Mouse (Mus musculus) midbrain, postnatal 0 days (tissue): ENCODE data around the gene Btbd11. TPM values are rescaled to one million over a fixed set of nuclear protein-coding genes. Genes with fewer than 3 reads are reported as not detected.

Source experiments
- ATAC-seq: fragments of 200-750 bp; cut with Nextera tagmentation; 2 replicates; pipeline ENCODE4 v1.8.0; 2017; ENCODE audit warnings: moderate number of reproducible peaks, mild to moderate bottlenecking, moderate TSS enrichment, moderate library complexity; ENCODE audit not compliant: low FRiP score
- DNase-seq: peaks from one replicate; pipeline ENCODE4 v3.0.0-alpha.2; 2015; ENCODE audit warnings: low spot score
- H3K27ac ChIP-seq: fragments of 300-500 bp; sonication (generic); 2 replicates; pipeline ENCODE4 v1.5.1; 2014; ENCODE audit warnings: low read depth, mild to moderate bottlenecking, low read length, mixed read lengths
- H3K27me3 ChIP-seq: fragments of 300-500 bp; sonication (generic); 2 replicates; pipeline ENCODE4 v1.6.1; 2014; ENCODE audit warnings: low read length, control low read depth, mixed read lengths; ENCODE audit not compliant: insufficient read depth
- H3K36me3 ChIP-seq: fragments of 300-500 bp; sonication (generic); 2 replicates; pipeline ENCODE4 v1.6.1; 2014; ENCODE audit warnings: low read length, control low read depth, mixed read lengths; ENCODE audit not compliant: insufficient read depth
- H3K4me1 ChIP-seq: fragments of 300-500 bp; sonication (generic); 2 replicates; pipeline ENCODE4 v1.6.1; 2014; ENCODE audit warnings: mild to moderate bottlenecking, control low read depth, antibody characterized with exemption, low read length, mixed read lengths; ENCODE audit not compliant: insufficient read depth
- H3K4me2 ChIP-seq: fragments of 300-500 bp; sonication (generic); 2 replicates; pipeline ENCODE4 v1.6.1; 2014; ENCODE audit warnings: low read depth, mild to moderate bottlenecking, low read length, mixed read lengths; ENCODE audit not compliant: poor library complexity, severe bottlenecking
- H3K4me3 ChIP-seq: fragments of 300-500 bp; sonication (generic); 2 replicates; pipeline ENCODE4 v1.5.1; 2014; ENCODE audit warnings: low read depth, mild to moderate bottlenecking, low read length, moderate library complexity
- H3K9ac ChIP-seq: fragments of 300-500 bp; sonication (generic); replicated peaks from 2 replicates; pipeline ENCODE4 v1.6.1; 2014; ENCODE audit warnings: mild to moderate bottlenecking, low read length, moderate library complexity, mixed read lengths; ENCODE audit not compliant: poor library complexity, severe bottlenecking
- H3K9me3 ChIP-seq: fragments of 300-500 bp; sonication (generic); 2 replicates; pipeline ENCODE4 v1.6.1; 2016; ENCODE audit warnings: low read length, control low read depth
- CTCF ChIP-seq: IDR thresholded peaks from 2 replicates; pipeline ENCODE4 v1.5.1; 2016; ENCODE audit warnings: antibody characterized with exemption, mild to moderate bottlenecking
- WGBS: fragments of 180-500 bp; shearing (Covaris S2); extraction: QIAGEN DNeasy Blood & Tissue Kit; methylation state at CpG from one replicate; pipeline ENCODE4 v1.1.7; 2014; 5-methylcytosine and 5-hydroxymethylcytosine counted together
- polyA plus RNA-seq: library from polyadenylated mRNA; unstranded; fragments of >200 nt; fragmentation: Nextera tagmentation; extraction: Ambion mirVana; gene quantifications from 2 replicates; pipeline ENCODE4 v1.2.1, GENCODE M21; 2015
- total RNA-seq: library from RNA; depleted of rRNA; stranded (reverse); fragments of >200 nt; gene quantifications from 2 replicates; pipeline ENCODE4 v1.2.3, GENCODE M21; 2014

Gene Btbd11
- total and polyA plus RNA-seq, 2 experiments from 2014 or later, result 17.1 to 47.4 TPM

GRCm38 (mm10) chr10:85598093-85598599 is 211.5 kb downstream of the Btbd11 start:
- H3K27ac ChIP-seq, result 0 out of 2 replicates have a peak overlapping the region, but pooled peaks have one; percentile 74
- no peaks in the 10 kb centered on the region for H3K36me3 ChIP-seq
- TF ChIP-seq CTCF, result no peak
- peaks cover 8% of the 10 kb centered on the region for H3K4me1 ChIP-seq
- peak overlapping the region; percentile 82 for H3K4me2 ChIP-seq
- H3K9ac ChIP-seq, result peak overlapping the region; percentile 69
- ATAC-seq, result peak; percentile 45; the same call in 1 of the 2 replicates
- DNase-seq, result peak; percentile 92
- WGBS, result 34% methylated on average over 9 of the region's 9 CpGs
- no peaks in the 10 kb centered on the region for H3K27me3 ChIP-seq
- H3K9me3 ChIP-seq, result no peaks in the 10 kb centered on the region
- peak overlapping the region; percentile 50 for H3K4me3 ChIP-seq

GRCm38 (mm10) chr10:85598603-85599542 is 212.3 kb downstream of the Btbd11 start:
- under 1% methylated on average over 35 of the region's 41 CpGs for WGBS
- no peaks in the 10 kb centered on the region for H3K9me3 ChIP-seq
- H3K9ac ChIP-seq, result peak overlapping the region; percentile 69
- H3K4me3 ChIP-seq, result peak overlapping the region; percentile 50
- peak overlapping the region; percentile 74 for H3K27ac ChIP-seq
- peak; percentile 78 for ATAC-seq
- TF ChIP-seq CTCF, result peak; percentile 65
- peaks cover 8% of the 10 kb centered on the region for H3K4me1 ChIP-seq
- no peaks in the 10 kb centered on the region for H3K27me3 ChIP-seq
- H3K36me3 ChIP-seq, result no peaks in the 10 kb centered on the region
- peak; percentile 61 for DNase-seq
- peak overlapping the region; percentile 82 for H3K4me2 ChIP-seq

- Histone ChIP-seq H3K9ac (no peak overlapping the region), H3K27me3 (no peaks in the 10 kb centered on the region), H3K36me3 (no peaks in the 10 kb centered on the region), H3K27ac (no peak overlapping the region), H3K4me2 (no peak overlapping the region), H3K9me3 (no peaks in the 10 kb centered on the region), H3K4me3 (no peak overlapping the region), H3K4me1 (peaks cover 8% of the 10 kb centered on the region)
- DNase-seq (no peak), ATAC-seq (no peak)
- TF ChIP-seq CTCF, result no peak
- WGBS, result 79% methylated on average over 11 of the region's 11 CpGs
These were observed 215.9 kb downstream of the Btbd11 start for GRCm38 (mm10) chr10:85602546-85602945.

GRCm38 (mm10) chr10:85604556-85604955 is 217.9 kb downstream of the Btbd11 start:
- Histone ChIP-seq H3K4me1 (no peaks in the 10 kb centered on the region), H3K27ac (no peak overlapping the region), H3K4me3 (no peak overlapping the region), H3K9ac (no peak overlapping the region), H3K27me3 (no peaks in the 10 kb centered on the region), H3K4me2 (no peak overlapping the region), H3K36me3 (no peaks in the 10 kb centered on the region), H3K9me3 (no peaks in the 10 kb centered on the region)
- 0 out of 2 replicates have a peak, but pooled peaks have one; percentile 2 for TF ChIP-seq CTCF
- DNase-seq (no peak), ATAC-seq (no peak)
- WGBS, result 72% methylated on average over 9 of the region's 9 CpGs

DNA sequence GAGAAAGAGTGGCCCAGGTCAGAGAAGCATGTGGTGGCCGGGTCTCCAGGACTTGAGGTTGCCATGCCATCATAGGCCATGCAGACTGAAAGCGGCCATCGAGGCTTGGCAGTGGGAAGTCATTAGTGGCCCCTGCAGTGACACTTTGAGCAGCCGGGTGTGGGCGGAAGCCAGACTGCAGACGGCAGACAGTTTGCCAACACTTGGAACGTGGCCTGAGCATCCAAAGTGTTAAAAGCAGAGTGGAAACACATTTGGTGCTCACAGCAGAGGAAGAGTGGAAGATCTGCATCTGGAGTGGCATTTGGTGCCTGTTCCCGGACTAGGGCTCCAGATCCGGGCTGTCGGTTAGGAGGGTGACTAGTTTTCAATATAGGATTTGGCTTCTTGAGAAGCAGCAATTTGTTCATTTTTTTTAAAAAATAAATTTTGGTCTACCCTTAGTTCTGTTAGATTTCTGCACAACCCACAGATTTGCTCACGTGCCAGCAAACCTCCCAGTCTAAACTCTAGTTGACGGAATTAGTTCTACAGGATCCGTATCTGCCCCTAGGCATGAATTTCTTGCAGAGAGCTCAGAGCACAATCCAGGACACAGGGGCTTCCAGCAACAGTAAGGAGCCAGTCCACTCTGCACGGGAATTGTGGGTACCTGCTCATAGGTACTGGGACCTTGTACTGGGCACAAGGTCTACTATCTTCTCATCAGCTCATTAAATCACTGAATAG is 222.1 kb downstream of the Btbd11 start:
- no peak overlapping the region for H3K4me3 ChIP-seq
- no peak overlapping the region for H3K4me2 ChIP-seq
- no peaks in the 10 kb centered on the region for H3K4me1 ChIP-seq
- WGBS, result 78% methylated on average over 14 of the region's 14 CpGs
- H3K27me3 ChIP-seq, result no peaks in the 10 kb centered on the region
- H3K36me3 ChIP-seq, result no peaks in the 10 kb centered on the region
- no peaks in the 10 kb centered on the region for H3K9me3 ChIP-seq
- DNase-seq (peak; percentile 81), ATAC-seq (no peak)
- H3K9ac ChIP-seq, result no peak overlapping the region
- TF ChIP-seq CTCF, result no peak
- H3K27ac ChIP-seq, result no peak overlapping the region
